Mouse (Mus musculus) stomach, embryonic 16.5 days (tissue): ENCODE results near the gene Ndufb5. TPM values are rescaled to one million over a fixed set of nuclear protein-coding genes. Genes with fewer than 3 reads are reported as not detected.

ENCODE experiments used
- ATAC-seq: fragments of 200-750 bp; cut with Nextera tagmentation; 2 replicates; pipeline ENCODE4 v1.8.0; 2017; ENCODE audit warnings: moderate number of reproducible peaks, moderate TSS enrichment; ENCODE audit not compliant: insufficient read depth, low FRiP score
- H3K27ac ChIP-seq: fragments of 300-500 bp; sonication (generic); 2 replicates; pipeline ENCODE4 v1.5.1; 2014; ENCODE audit warnings: low read length
- H3K27me3 ChIP-seq: fragments of 300-500 bp; sonication (generic); 2 replicates; pipeline ENCODE4 v1.6.1; 2014; ENCODE audit warnings: low read length, control low read depth, mixed read lengths; ENCODE audit not compliant: control insufficient read depth, insufficient read depth
- H3K36me3 ChIP-seq: fragments of 300-500 bp; sonication (generic); 2 replicates; pipeline ENCODE4 v1.6.1; 2014; ENCODE audit warnings: low read length; ENCODE audit not compliant: control insufficient read depth, insufficient read depth
- H3K4me1 ChIP-seq: fragments of 300-500 bp; sonication (generic); 2 replicates; pipeline ENCODE4 v1.6.1; 2014; ENCODE audit warnings: low read length, control low read depth, mixed read lengths; ENCODE audit not compliant: control insufficient read depth, insufficient read depth
- H3K4me2 ChIP-seq: fragments of 300-500 bp; sonication (generic); 2 replicates; pipeline ENCODE4 v1.6.1; 2014; ENCODE audit warnings: low read depth, low read length, mixed read lengths
- H3K4me3 ChIP-seq: fragments of 300-500 bp; sonication (generic); replicated peaks from 2 replicates; pipeline ENCODE4 v1.5.1; 2014; ENCODE audit warnings: mild to moderate bottlenecking, low read length
- H3K9ac ChIP-seq: fragments of 300-500 bp; sonication (generic); 2 replicates; pipeline ENCODE4 v1.6.1; 2014; ENCODE audit warnings: low read length
- H3K9me3 ChIP-seq: fragments of 300-500 bp; sonication (generic); replicated peaks from 2 replicates; pipeline ENCODE4 v1.6.1; 2016; ENCODE audit warnings: low read length, control low read depth; ENCODE audit not compliant: control insufficient read depth
- WGBS: fragments of 180-500 bp; shearing (Covaris S2); extraction: QIAGEN DNeasy Blood & Tissue Kit; methylation state at CpG from one replicate; pipeline ENCODE4 v1.1.7; 2014; 5-methylcytosine and 5-hydroxymethylcytosine counted together
- polyA plus RNA-seq: library from polyadenylated mRNA; unstranded; fragments of >200 nt; fragmentation: Nextera tagmentation; extraction: Ambion mirVana; gene quantifications from 2 replicates; pipeline ENCODE4 v1.2.1, GENCODE M21; 2015

The Ndufb5 gene
- 268 and 316 TPM in 2 replicates for polyA plus RNA-seq

- under 1% methylated on average over 62 of the region's 62 CpGs for WGBS
- ATAC-seq: peak; percentile 99
- Histone ChIP-seq H3K4me1 (peaks cover 8% of the 10 kb centered on the region), H3K4me2 (peak within 1 kb of the TSS; percentile 83), H3K9ac (peak within 1 kb of the TSS; percentile 90), H3K36me3 (peaks cover 7% of the 10 kb centered on the region), H3K9me3 (no peaks in the 10 kb centered on the region), H3K27ac (peak within 1 kb of the TSS; percentile 82), H3K27me3 (no peaks in the 10 kb centered on the region), H3K4me3 (peak within 1 kb of the TSS; percentile 96)
These were observed at the start of gene Ndufb5 for GRCm38 (mm10) chr3:32736244-32737171. Gene Ndufb5, plus strand, starts transcription at chr3:32736990.

GRCm38 (mm10) chr3:32687156-32687555 is 49.6 kb upstream of the Ndufb5 start:
- H3K4me3 ChIP-seq: no peak overlapping the region
- no peak overlapping the region for H3K9ac ChIP-seq
- H3K27ac ChIP-seq: no peak overlapping the region
- 0 out of 2 replicates have a peak, but pooled peaks cover 1% of the 10 kb centered on the region for H3K4me1 ChIP-seq
- ATAC-seq: no peak
- WGBS: 49% methylated on average over 4 of the region's 4 CpGs
- H3K27me3 ChIP-seq: no peaks in the 10 kb centered on the region
- no peaks in the 10 kb centered on the region for H3K36me3 ChIP-seq
- no peak overlapping the region for H3K4me2 ChIP-seq
- no peaks in the 10 kb centered on the region for H3K9me3 ChIP-seq

DNA sequence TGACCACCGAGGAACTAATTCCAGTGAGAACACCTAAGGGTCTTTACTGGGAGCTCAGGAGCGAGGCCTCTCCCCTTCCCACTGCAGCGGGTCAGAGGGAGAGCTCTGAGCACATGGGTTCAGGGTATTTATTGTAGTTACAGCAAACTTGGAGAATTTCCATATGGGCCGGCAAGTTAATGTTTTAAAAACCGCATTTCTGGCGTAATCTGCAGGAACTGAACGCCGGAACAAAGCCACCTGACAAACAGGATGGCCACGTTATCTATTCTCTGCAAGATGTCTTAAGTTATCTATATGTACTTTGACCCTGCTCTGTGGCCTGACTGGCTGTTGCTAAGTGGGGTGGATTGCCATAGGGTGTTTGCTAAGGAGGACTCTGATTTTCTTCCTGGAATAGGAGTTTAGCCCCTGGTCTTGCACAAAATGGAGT is 47.2 kb upstream of the Ndufb5 start:
- ATAC-seq: no peak
- Histone ChIP-seq H3K4me3 (no peak overlapping the region), H3K27me3 (no peaks in the 10 kb centered on the region), H3K9ac (no peak overlapping the region), H3K27ac (no peak overlapping the region), H3K4me1 (0 out of 2 replicates have a peak, but pooled peaks cover 3% of the 10 kb centered on the region), H3K4me2 (no peak overlapping the region), H3K9me3 (no peaks in the 10 kb centered on the region), H3K36me3 (no peaks in the 10 kb centered on the region)
- 53% methylated on average over 9 of the region's 9 CpGs for WGBS

- Histone ChIP-seq H3K4me3 (no peak overlapping the region), H3K9me3 (no peaks in the 10 kb centered on the region), H3K4me1 (0 out of 2 replicates have a peak, but pooled peaks cover 3% of the 10 kb centered on the region), H3K4me2 (no peak overlapping the region), H3K36me3 (no peaks in the 10 kb centered on the region), H3K27me3 (no peaks in the 10 kb centered on the region), H3K27ac (no peak overlapping the region), H3K9ac (no peak overlapping the region)
- ATAC-seq: no peak
- 77% methylated on average over 3 of the region's 3 CpGs for WGBS
These were observed 46.8 kb upstream of the Ndufb5 start for GRCm38 (mm10) chr3:32690008-32690407.

DNA sequence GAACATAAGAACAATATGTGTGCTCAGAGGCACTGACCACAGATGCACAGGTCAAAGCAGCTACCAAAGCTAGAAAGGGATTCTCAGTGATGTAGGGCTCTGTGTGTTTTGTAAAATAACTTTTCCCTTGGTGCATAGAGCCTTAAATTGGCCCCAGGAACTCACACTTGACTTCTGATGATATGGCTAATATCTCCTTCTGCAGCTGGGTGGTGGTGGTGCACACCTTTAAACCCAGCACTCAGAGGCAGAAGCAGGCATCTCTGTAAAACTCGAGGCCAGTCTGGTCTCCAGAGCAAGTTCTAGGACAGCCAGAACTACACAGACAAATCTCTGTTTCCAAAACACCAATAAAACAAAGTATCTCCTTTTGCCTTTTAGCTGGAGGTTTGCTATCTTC is 45.9 kb upstream of the Ndufb5 start:
- no peak overlapping the region for H3K4me2 ChIP-seq
- no peaks in the 10 kb centered on the region for H3K27me3 ChIP-seq
- H3K36me3 ChIP-seq: no peaks in the 10 kb centered on the region
- no peaks in the 10 kb centered on the region for H3K9me3 ChIP-seq
- ATAC-seq: no peak
- no peak overlapping the region for H3K27ac ChIP-seq
- H3K4me3 ChIP-seq: no peak overlapping the region
- H3K4me1 ChIP-seq: 0 out of 2 replicates have a peak, but pooled peaks cover 3% of the 10 kb centered on the region
- 53% methylated on average over 1 of the region's 1 CpGs for WGBS
- H3K9ac ChIP-seq: no peak overlapping the region

DNA sequence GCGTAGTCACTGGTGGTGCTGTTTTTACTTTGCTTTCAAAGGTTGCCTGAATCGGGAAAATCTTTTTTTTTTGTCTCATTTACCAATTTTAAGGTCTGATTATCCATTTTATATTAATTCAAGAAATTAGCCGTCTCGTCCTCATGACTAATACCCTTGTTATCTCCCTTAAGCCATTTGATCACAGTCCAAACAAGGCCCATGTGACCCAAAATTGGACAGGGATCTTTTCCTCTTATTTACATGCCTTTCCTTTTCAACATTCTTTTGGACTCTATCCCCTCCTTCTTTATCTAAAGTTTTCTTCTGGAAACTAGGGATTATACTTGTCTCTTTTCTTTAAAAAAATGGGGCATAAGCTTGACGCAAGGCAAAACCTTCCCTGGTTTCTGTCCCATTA is 44.9 kb upstream of the Ndufb5 start:
- H3K4me3 ChIP-seq: no peak overlapping the region
- 52% methylated on average over 5 of the region's 5 CpGs for WGBS

DNA sequence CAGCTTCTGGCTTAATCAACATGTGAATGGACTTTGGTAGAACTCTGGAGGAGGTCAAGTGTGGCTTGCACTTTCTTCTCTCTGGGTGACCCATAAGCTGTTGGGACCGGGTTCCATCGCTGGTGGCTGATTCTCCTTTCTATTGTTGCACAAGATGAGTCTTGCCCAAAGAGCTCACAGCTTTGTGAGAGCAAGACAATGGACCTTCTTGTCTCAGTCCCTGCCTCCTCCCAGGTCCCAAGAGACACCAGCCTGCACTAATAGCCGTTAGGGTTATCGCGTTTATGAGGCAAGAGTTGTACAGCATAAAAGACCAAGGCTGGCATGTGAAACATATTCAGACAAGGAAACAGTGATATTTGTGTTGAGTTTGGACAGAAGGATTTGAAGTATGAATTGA is 42.6 kb upstream of the Ndufb5 start:
- Histone ChIP-seq H3K4me1 (0 out of 2 replicates have a peak, but pooled peaks cover 3% of the 10 kb centered on the region), H3K36me3 (no peaks in the 10 kb centered on the region), H3K9ac (no peak overlapping the region), H3K27ac (no peak overlapping the region), H3K9me3 (no peaks in the 10 kb centered on the region), H3K27me3 (no peaks in the 10 kb centered on the region), H3K4me2 (no peak overlapping the region), H3K4me3 (no peak overlapping the region)
- no peak for ATAC-seq
- 68% methylated on average over 5 of the region's 5 CpGs for WGBS

More for the DNA sequence above, 44.9 kb upstream of the Ndufb5 start:
- no peak overlapping the region for H3K9ac ChIP-seq
- no peaks in the 10 kb centered on the region for H3K36me3 ChIP-seq
- no peak overlapping the region for H3K4me2 ChIP-seq
- 0 out of 2 replicates have a peak, but pooled peaks cover 3% of the 10 kb centered on the region for H3K4me1 ChIP-seq
- no peak overlapping the region for H3K27ac ChIP-seq
- H3K27me3 ChIP-seq: no peaks in the 10 kb centered on the region
- no peak for ATAC-seq
- H3K9me3 ChIP-seq: no peaks in the 10 kb centered on the region

DNA sequence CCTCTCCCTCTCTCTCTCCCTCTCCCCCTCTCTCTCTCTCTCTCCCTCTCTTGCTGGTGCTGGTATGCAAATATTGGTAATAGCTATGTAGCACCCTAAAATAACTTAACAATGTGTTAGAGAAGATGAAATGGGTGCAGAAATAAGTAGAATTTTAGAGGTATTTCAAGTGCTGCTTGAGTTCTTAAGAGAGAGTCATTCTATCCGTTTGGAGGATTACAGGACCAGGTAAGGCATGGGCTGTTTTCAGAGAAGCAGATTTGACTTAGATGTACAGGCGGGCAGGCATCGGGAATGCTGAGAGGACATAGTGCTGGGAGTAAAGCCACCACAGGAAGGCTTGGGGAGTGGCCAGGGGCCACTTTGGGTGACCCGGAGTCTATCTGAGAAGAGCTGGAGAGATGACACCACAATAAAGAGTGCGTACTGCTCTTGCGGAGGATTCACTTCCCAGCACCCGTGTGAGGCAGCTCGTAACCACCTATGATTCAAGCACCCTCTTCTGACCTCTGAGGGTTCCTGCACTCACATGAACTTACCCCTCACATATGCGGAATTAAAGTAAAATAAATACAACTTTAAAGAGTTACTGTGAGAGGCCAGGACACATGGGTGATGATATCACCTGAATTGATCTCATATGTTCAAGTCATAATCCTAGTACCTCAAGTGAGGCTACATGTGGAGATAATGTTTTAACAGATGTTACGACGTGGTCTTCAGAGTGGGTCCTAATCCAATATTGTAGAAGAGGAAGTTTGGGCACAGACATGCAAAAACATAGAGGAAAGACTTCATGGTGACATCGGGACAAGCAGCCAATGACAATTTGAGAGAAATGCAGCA is 41.8 kb upstream of the Ndufb5 start:
- Histone ChIP-seq H3K27ac (no peak overlapping the region), H3K4me1 (0 out of 2 replicates have a peak, but pooled peaks cover 3% of the 10 kb centered on the region), H3K9ac (no peak overlapping the region), H3K4me3 (no peak overlapping the region), H3K4me2 (no peak overlapping the region), H3K27me3 (no peaks in the 10 kb centered on the region), H3K36me3 (no peaks in the 10 kb centered on the region), H3K9me3 (no peaks in the 10 kb centered on the region)
- WGBS: 69% methylated on average over 12 of the region's 12 CpGs
- no peak for ATAC-seq
